ENCODE assay signal across 7 mouse cellular contexts in the genomic region with DNA sequence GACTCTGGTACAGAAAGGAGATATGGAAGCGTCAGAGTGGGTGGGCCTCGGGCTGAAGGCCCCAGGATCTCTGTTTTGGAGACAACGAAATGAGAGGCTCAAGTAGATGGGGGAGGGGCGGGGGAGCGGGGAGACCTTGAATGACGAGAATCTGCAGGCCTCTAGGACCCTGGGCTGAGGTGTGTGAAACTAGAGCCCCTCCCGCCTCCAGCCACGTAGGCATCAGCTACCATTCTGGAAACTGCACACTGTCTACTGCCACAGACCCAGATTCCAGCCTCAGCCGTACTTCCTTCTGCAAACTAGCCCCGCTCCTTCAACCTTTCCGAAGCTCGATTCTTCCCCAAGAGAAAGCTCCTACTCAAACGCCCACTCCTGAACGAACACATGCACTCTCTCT. TPM values are rescaled to one million over a fixed set of nuclear protein-coding genes. Genes with fewer than 3 reads are reported as not detected.
DNase-seq lines count a peak whose midpoint lies in the region; ATAC-seq lines count a peak whose summit lies in the region.

No protein-coding gene starts in this region.

- peak; percentile 5 for ATAC-seq in CD4-positive, CD25-positive, alpha-beta regulatory T cell, adult 4 months
- peak; percentile 6 for ATAC-seq in inflammation-experienced regulatory T-cells, adult 6 months
- ATAC-seq in midbrain, embryonic 15.5 days (replicated peaks): peak; percentile 89

- peaks cover 26% of the 10 kb centered on the region for H3K36me3 ChIP-seq in embryonic facial prominence, embryonic 10.5 days (replicated peaks)
- 0 out of 2 replicates have a peak, but pooled peaks cover 4% of the 10 kb centered on the region for H3K36me3 ChIP-seq in midbrain, embryonic 15.5 days (replicated peaks)

- peaks cover 63% of the 10 kb centered on the region for H3K4me1 ChIP-seq in embryonic facial prominence, embryonic 10.5 days
- H3K4me1 ChIP-seq in midbrain, embryonic 15.5 days: peaks cover 50% of the 10 kb centered on the region

- H3K27ac ChIP-seq in embryonic facial prominence, embryonic 10.5 days (replicated peaks): peak overlapping the region; percentile 98
- peak overlapping the region; percentile 99 for H3K27ac ChIP-seq in midbrain, embryonic 15.5 days

- H3K27me3 ChIP-seq in embryonic facial prominence, embryonic 10.5 days (replicated peaks; ENCODE audit: low read depth, poor library complexity, severe bottlenecking): peaks cover 35% of the 10 kb centered on the region
- no peaks in the 10 kb centered on the region for H3K27me3 ChIP-seq in midbrain, embryonic 15.5 days (replicated peaks)

- H3K9me3 ChIP-seq in embryonic facial prominence, embryonic 10.5 days: no peaks in the 10 kb centered on the region
- no peaks in the 10 kb centered on the region for H3K9me3 ChIP-seq in midbrain, embryonic 15.5 days

- H3K4me2 ChIP-seq in midbrain, embryonic 15.5 days: peak overlapping the region; percentile 87

- peak overlapping the region; percentile 94 for H3K9ac ChIP-seq in midbrain, embryonic 15.5 days

- DNase-seq in 3T3-L1 (ENCODE audit: low read depth, low spot score): peak; percentile 17
- peak; percentile 86 for DNase-seq in embryonic facial prominence, embryonic 10.5 days (ENCODE audit: low spot score)
- no peak for DNase-seq in adipocyte (ENCODE audit: low spot score)
- no peak for DNase-seq in urinary bladder, postnatal 4 days (ENCODE audit: low spot score in 2 of 2)

- H3K4me3 ChIP-seq in embryonic facial prominence, embryonic 10.5 days: peak overlapping the region; percentile 93
- H3K4me3 ChIP-seq in midbrain, embryonic 15.5 days: peak overlapping the region; percentile 74

- 4% methylated on average over 14 of the region's 14 CpGs for WGBS in embryonic facial prominence, embryonic 10.5 days
- 3% methylated on average over 14 of the region's 14 CpGs for WGBS in midbrain, embryonic 15.5 days

RNA-seq across cellular contexts. Expression of a gene that starts 1.2 kb away (rescaled TPM):
- polyA plus RNA-seq in CD4-positive, CD25-positive, alpha-beta regulatory T cell, adult 4 months (2017; shearing (Covaris generic)): under 1 TPM in 1 of 2 experiments, not detected in 1; 0.11 TPM
- 12.2 and 17.0 TPM in 2 replicates for polyA plus RNA-seq in embryonic facial prominence, embryonic 10.5 days (2016; fragmentation: Nextera tagmentation; extraction: Ambion mirVana)
- polyA plus RNA-seq in inflammation-experienced regulatory T-cells, adult 6 months (2017; shearing (Covaris generic)): under 1 TPM in 2 of 3 experiments, not detected in 1; 0.30 to 0.36 TPM
- 16.1 and 18.1 TPM in 2 replicates for polyA plus RNA-seq in midbrain, embryonic 15.5 days (2015; fragmentation: Nextera tagmentation; extraction: Ambion mirVana)

RNA-seq across cellular contexts. Expression of a gene that starts 7.5 kb away (rescaled TPM):
- polyA plus RNA-seq in CD4-positive, CD25-positive, alpha-beta regulatory T cell, adult 4 months (2017; shearing (Covaris generic)): not detected
- 1.3 and 1.4 TPM in 2 replicates for polyA plus RNA-seq in embryonic facial prominence, embryonic 10.5 days (2016; fragmentation: Nextera tagmentation; extraction: Ambion mirVana)
- under 1 TPM in 2 of 3 experiments, not detected in 1; 0.16 to 0.19 TPM for polyA plus RNA-seq in inflammation-experienced regulatory T-cells, adult 6 months (2017; shearing (Covaris generic))
- 41.0 and 42.0 TPM in 2 replicates for polyA plus RNA-seq in midbrain, embryonic 15.5 days (2015; fragmentation: Nextera tagmentation; extraction: Ambion mirVana)

RNA-seq across cellular contexts. Expression of a gene that starts 16.2 kb away (rescaled TPM):
- polyA plus RNA-seq in CD4-positive, CD25-positive, alpha-beta regulatory T cell, adult 4 months (2017; shearing (Covaris generic)): not detected
- polyA plus RNA-seq in embryonic facial prominence, embryonic 10.5 days (2016; fragmentation: Nextera tagmentation; extraction: Ambion mirVana): 0.60 and 0.97 TPM in 2 replicates
- under 1 TPM in 2 of 3 experiments, not detected in 1; 0.44 to 0.48 TPM for polyA plus RNA-seq in inflammation-experienced regulatory T-cells, adult 6 months (2017; shearing (Covaris generic))
- 2.6 and 2.8 TPM in 2 replicates for polyA plus RNA-seq in midbrain, embryonic 15.5 days (2015; fragmentation: Nextera tagmentation; extraction: Ambion mirVana)

RNA-seq across cellular contexts. Expression of a gene that starts 27.0 kb away (rescaled TPM):
- 10 to 100 TPM in 1 of 2 experiments, 1 to 10 TPM in 1; 8.0 to 27.1 TPM for polyA plus RNA-seq in CD4-positive, CD25-positive, alpha-beta regulatory T cell, adult 4 months (2017; shearing (Covaris generic))
- 225 and 238 TPM in 2 replicates for polyA plus RNA-seq in embryonic facial prominence, embryonic 10.5 days (2016; fragmentation: Nextera tagmentation; extraction: Ambion mirVana)
- 100 to 1,000 TPM in 1 of 3 experiments, 10 to 100 TPM in 1, 1 to 10 TPM in 1; 7.6 to 142 (median 17.9) TPM for polyA plus RNA-seq in inflammation-experienced regulatory T-cells, adult 6 months (2017; shearing (Covaris generic))
- polyA plus RNA-seq in midbrain, embryonic 15.5 days (2015; fragmentation: Nextera tagmentation; extraction: Ambion mirVana): 23.2 and 32.9 TPM in 2 replicates

RNA-seq across cellular contexts. Expression of a gene that starts 27.0 kb away (rescaled TPM):
- polyA plus RNA-seq in CD4-positive, CD25-positive, alpha-beta regulatory T cell, adult 4 months (2017; shearing (Covaris generic)): 100 to 1,000 TPM in 1 of 2 experiments, 10 to 100 TPM in 1; 77.2 to 154 TPM
- 191 and 212 TPM in 2 replicates for polyA plus RNA-seq in embryonic facial prominence, embryonic 10.5 days (2016; fragmentation: Nextera tagmentation; extraction: Ambion mirVana)
- polyA plus RNA-seq in inflammation-experienced regulatory T-cells, adult 6 months (2017; shearing (Covaris generic)): 10 to 100 TPM; 69.1 to 81.5 (median 73.8) TPM
- polyA plus RNA-seq in midbrain, embryonic 15.5 days (2015; fragmentation: Nextera tagmentation; extraction: Ambion mirVana): 233 and 234 TPM in 2 replicates

Comparison
In these comparisons a context has a peak if more than half of its experiments do, and no peak if none do; other contexts are left out.
1. DNase-seq: peak in 3T3-L1 (single experiment) and embryonic facial prominence, embryonic 10.5 days (single experiment); none in adipocyte (single experiment) and urinary bladder, postnatal 4 days (0 of 2).
2. ATAC-seq: peak in every context shown above with its lines; median percentile 89 in midbrain, embryonic 15.5 days; 6 in inflammation-experienced regulatory T-cells, adult 6 months; 5 in CD4-positive, CD25-positive, alpha-beta regulatory T cell, adult 4 months.
3. RNA of a gene that starts 7.5 kb away (polyA plus RNA-seq): 41.0 to 42.0 TPM in midbrain, embryonic 15.5 days; 1.3 to 1.4 TPM in embryonic facial prominence, embryonic 10.5 days, 0.16 to 0.19 TPM in inflammation-experienced regulatory T-cells, adult 6 months and not detected in CD4-positive, CD25-positive, alpha-beta regulatory T cell, adult 4 months; every median in the first group is over 10 times any median in the second.